Mouse (Mus musculus) ES-Bruce4 (cell line): ENCODE measurements at regions not wholly inside any gene's neighbourhood (a gene's known extent, or its start where the extent isn't known, plus 50 kb on each side); places are given as distances from the start of the nearest gene placed in this dataset.

Source experiments
- CTCF ChIP-seq: IDR thresholded peaks from one replicate; pipeline ENCODE4 v1.8.1; 2011; ENCODE audit warnings: low read depth, low read length
- EP300 ChIP-seq: IDR thresholded peaks from 2 replicates; pipeline ENCODE4 v1.6.1; 2011; ENCODE audit warnings: low read depth, low read length; ENCODE audit not compliant: insufficient read depth
- POLR2A ChIP-seq: IDR thresholded peaks from one replicate; pipeline ENCODE4 v1.8.1; 2011; ENCODE audit warnings: low read length; ENCODE audit not compliant: insufficient read depth

DNA sequence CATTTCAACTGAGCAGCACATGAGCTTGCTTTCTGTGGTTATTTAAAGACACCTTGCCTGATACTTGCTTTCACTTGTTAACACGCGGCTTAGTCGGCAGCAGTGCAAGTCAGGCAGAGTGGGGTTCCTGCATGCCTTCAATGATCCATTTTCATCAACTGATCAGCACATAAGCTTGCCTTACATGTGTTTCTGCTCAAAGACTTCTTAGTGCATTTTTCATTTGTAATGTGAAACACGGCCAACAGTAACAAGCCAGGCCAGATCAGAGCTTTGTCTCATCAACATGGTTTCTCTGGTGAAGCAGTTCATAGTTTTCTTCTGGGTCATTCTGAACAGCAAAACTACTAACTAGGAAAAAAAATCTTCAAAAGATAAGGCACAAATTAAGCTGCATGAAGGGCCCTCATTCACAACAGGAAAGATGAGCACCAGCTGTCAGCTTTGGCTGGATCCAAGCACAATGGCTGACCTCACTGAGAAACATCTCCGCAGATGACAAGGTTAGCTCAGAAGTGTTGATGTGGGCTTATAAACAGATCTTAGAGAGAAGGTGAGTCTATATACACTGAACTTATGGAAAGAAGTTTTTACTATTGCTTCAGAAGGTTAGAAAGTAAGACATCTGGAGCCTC is 100.2 kb upstream of the Dock1 start:
- TF ChIP-seq CTCF (no peak), POLR2A (no peak), EP300 (no peak)
